Mouse (Mus musculus) forebrain, embryonic 12.5 days (tissue): Measurements from ENCODE around the gene Casc4. TPM values are rescaled to one million over a fixed set of nuclear protein-coding genes. Genes with fewer than 3 reads are reported as not detected.
A peak's percentile ranks its signal among the peaks of the same experiment; 100 is the strongest.

ENCODE experiments used
- ATAC-seq: fragments of 200-750 bp; cut with Nextera tagmentation; 2 replicates; pipeline ENCODE4 v1.8.0; 2017; ENCODE audit warnings: moderate TSS enrichment; ENCODE audit not compliant: low FRiP score
- H3K27ac ChIP-seq: fragments of 300-500 bp; sonication (generic); 2 replicates; pipeline ENCODE4 v1.5.1; 2016; ENCODE audit warnings: mild to moderate bottlenecking
- H3K27me3 ChIP-seq: fragments of 300-500 bp; sonication (generic); 2 replicates; pipeline ENCODE4 v1.6.1; 2016; ENCODE audit warnings: mild to moderate bottlenecking
- H3K36me3 ChIP-seq: fragments of 300-500 bp; sonication (generic); replicated peaks from 2 replicates; pipeline ENCODE4 v1.6.1; 2016; ENCODE audit warnings: mild to moderate bottlenecking
- H3K4me1 ChIP-seq: fragments of 300-500 bp; sonication (generic); 2 replicates; pipeline ENCODE4 v1.6.1; 2016
- H3K4me2 ChIP-seq: fragments of 300-500 bp; sonication (generic); 2 replicates; pipeline ENCODE4 v1.6.1; 2016; ENCODE audit warnings: mild to moderate bottlenecking, moderate library complexity
- H3K4me3 ChIP-seq: fragments of 300-500 bp; sonication (generic); replicated peaks from 2 replicates; pipeline ENCODE4 v1.5.1; 2016; ENCODE audit warnings: mild to moderate bottlenecking
- H3K9ac ChIP-seq: fragments of 300-500 bp; sonication (generic); 2 replicates; pipeline ENCODE4 v1.6.1; 2016; ENCODE audit warnings: mild to moderate bottlenecking
- H3K9me3 ChIP-seq: fragments of 300-500 bp; sonication (generic); 2 replicates; pipeline ENCODE4 v1.6.1; 2016
- WGBS: fragments of 180-500 bp; shearing (Covaris S2); methylation state at CpG from one replicate; pipeline ENCODE4 v1.1.7; 2016; 5-methylcytosine and 5-hydroxymethylcytosine counted together
- polyA plus RNA-seq: library from polyadenylated mRNA; unstranded; fragments of >200 nt; fragmentation: Nextera tagmentation; extraction: Ambion mirVana; gene quantifications from 2 replicates; pipeline ENCODE4 v1.2.1, GENCODE M21; 2016

Casc4 gene
- polyA plus RNA-seq, 1 experiment from 2014 or later = 29.5 TPM

DNA sequence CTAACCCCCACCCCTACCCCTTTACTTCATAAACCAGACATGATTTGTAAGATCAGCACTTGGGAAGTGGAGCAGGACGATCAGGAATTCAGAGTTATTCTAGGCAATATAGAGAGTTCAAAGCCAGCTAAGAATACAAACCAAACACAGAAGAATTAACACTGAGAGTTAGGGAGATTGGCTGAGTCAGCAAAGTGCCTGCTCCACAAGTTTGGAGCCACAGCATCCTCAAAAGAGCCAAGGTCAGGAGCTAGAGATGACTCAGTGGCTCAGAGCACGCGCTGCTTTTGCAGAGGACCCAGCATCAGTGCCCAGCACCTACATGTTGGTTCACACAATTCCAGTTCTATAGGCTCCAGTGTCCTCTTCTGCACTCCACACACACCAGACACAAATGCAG is 76.6 kb downstream of the Casc4 start:
- WGBS = 86% methylated on average over 3 of the region's 3 CpGs
- Histone ChIP-seq H3K27me3 (no peaks in the 10 kb centered on the region), H3K36me3 (no peaks in the 10 kb centered on the region), H3K4me2 (no peak overlapping the region), H3K4me3 (no peak overlapping the region), H3K9ac (no peak overlapping the region), H3K27ac (no peak overlapping the region), H3K4me1 (no peaks in the 10 kb centered on the region), H3K9me3 (no peaks in the 10 kb centered on the region)
- no peak for ATAC-seq

DNA sequence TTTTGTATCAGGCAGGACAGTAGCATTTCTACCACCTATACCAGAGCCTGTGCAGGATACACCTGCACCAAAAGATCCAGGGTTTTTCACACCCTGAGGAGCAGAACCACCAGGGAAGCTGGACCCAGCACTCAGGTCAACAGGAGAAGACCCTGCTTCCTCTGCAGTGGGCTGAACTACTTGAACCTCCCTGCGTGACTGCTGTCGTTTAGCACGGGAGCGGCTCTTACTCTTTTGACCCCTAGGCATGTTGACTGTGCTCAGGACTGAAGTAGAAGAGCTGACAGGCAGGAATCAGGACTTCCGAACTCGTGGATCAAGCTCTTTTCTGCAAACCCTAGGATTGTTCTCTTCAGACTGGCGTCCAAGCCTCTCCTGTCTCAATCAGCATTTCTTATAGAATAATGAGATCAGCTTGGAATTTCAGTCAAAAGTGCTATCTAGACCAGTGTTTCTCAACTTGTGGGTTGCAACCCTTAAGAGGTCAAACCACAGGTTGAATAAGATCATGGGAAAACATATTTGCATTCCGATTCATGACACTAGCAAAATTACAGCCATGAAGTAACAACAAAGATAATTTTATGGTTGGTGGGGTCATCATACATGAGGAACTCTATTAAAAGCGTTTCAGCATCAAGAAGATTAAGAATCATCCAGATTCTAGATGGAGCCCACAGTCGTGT is 88.3 kb downstream of the Casc4 start:
- peaks cover 26% of the 10 kb centered on the region for H3K4me1 ChIP-seq
- no peaks in the 10 kb centered on the region for H3K9me3 ChIP-seq
- peak overlapping the region; percentile 94 for H3K27ac ChIP-seq
- peak overlapping the region; percentile 91 for H3K4me3 ChIP-seq
- 27% methylated on average over 10 of the region's 10 CpGs for WGBS
- H3K36me3 ChIP-seq = no peaks in the 10 kb centered on the region; the same call in 1 of the 2 replicates
- H3K27me3 ChIP-seq = no peaks in the 10 kb centered on the region
- H3K9ac ChIP-seq = peak overlapping the region; percentile 92
- peak overlapping the region; percentile 78 for H3K4me2 ChIP-seq
- ATAC-seq = no peak

DNA sequence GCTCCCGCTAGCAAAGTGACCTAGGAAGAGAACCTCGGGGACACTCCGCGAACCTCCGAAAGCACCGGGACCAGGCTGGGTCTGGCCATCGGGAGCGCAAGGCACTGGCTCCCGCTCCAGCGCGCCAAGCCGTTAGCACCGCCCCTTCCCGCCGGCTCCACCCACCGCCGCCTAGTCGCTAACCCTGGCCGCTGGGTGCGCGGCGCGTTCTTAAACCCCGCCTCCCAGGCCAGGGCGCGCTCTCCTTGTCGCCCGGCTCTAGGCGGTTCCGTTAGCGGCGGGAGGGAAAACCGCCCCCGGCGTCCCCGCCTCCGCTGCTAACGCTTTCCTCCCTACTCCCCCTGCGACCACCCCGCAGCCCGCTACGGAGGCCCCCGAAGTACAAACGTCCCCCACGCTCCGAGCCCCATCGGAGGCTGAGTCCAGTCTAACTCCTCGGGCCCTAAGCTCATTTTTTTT is 89.0 kb downstream of the Casc4 start, which contains the start of the genes Ctdspl2 and Mageb3:
Ctdspl2 (plus strand) TSS at position 237 of the 459 bp plus-strand sequence.
Mageb3 (minus strand) TSS at position 328 of the 459 bp plus-strand sequence.
- ATAC-seq = peak; percentile 98
- under 1% methylated on average over 43 of the region's 48 CpGs for WGBS
- Histone ChIP-seq H3K4me3 (peak within 1 kb of the TSS; percentile 91), H3K4me1 (peaks cover 26% of the 10 kb centered on the region), H3K4me2 (peak within 1 kb of the TSS; percentile 78), H3K27me3 (no peaks in the 10 kb centered on the region), H3K9ac (peak within 1 kb of the TSS; percentile 92), H3K9me3 (no peaks in the 10 kb centered on the region), H3K36me3 (peaks cover under 1% of the 10 kb centered on the region), H3K27ac (peak within 1 kb of the TSS; percentile 94)

DNA sequence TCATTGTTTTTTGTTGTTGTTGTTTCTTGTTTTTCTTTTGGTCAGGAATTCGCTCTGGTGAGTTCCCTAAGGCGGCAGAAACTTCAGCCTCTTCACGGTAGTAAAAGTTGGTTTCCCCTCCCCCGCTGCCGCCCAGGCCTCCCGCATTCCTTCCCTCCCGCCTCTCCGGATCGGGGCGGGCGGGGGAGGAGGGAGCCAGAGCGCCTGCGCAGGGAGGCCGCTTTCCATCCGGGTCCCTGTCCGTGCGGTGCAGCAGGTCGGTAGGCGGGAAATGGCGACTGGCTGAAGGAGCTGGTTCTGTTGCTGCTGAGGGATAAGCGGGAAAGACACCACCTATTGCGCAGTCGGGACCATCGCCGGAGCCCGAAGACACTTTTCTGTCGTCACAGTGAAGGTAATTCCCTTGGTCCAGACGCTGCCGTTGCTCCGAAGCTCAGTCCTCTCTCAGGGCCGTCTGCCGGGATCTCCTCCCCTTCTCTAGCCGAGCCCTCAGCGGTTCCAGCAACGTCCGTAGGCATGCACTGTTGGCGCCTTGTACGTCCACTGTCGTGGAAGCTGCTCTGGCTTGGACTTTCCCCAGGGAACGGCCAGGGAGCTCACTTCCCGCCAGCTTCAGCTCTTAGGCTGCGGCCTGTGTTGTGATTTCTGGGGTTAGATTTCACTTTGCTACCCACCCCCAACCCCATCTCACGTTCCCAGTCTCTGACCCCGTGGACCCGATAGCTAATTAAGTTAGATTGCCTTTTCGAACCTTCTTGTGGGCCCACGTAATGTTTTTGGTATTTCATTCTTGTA is 89.7 kb downstream of the Casc4 start:
- under 1% methylated on average over 45 of the region's 47 CpGs for WGBS
- H3K27me3 ChIP-seq = no peaks in the 10 kb centered on the region
- peak overlapping the region; percentile 78 for H3K4me2 ChIP-seq
- H3K9ac ChIP-seq = peak overlapping the region; percentile 92
- peak; percentile 94 for ATAC-seq
- peak overlapping the region; percentile 91 for H3K4me3 ChIP-seq
- H3K27ac ChIP-seq = peak overlapping the region; percentile 94
- peaks cover 26% of the 10 kb centered on the region for H3K4me1 ChIP-seq
- H3K9me3 ChIP-seq = no peaks in the 10 kb centered on the region
- H3K36me3 ChIP-seq = peaks cover 3% of the 10 kb centered on the region

DNA sequence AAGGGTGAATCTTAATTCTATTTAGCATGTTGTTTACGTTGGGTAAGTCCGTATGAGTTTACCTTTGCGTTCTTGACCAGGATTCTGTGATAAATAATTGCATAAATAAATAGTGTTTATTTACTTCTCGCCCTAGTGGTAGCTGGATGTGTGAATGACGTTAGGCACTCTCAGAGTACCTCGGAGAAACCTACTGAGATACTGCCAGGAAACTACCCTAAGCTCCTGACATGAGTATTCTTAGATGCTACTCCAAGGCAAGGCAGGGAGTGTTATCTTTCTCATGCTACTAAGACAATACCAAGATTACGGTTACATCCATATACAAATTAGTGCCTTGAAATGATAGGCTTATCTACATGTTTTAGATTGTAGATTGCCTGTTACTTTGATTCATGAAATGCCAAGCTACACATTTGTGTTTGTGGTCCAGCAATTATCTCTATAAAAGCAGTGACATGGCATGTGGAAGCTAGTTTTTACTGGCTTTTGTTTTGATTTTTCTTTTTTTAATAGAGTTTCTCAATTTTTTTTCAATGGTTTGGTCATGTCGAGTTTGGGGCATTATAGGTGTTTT is 90.5 kb downstream of the Casc4 start:
- peaks cover 26% of the 10 kb centered on the region for H3K4me1 ChIP-seq
- H3K36me3 ChIP-seq = peaks cover 3% of the 10 kb centered on the region
- ATAC-seq = no peak
- peak overlapping the region; percentile 78 for H3K4me2 ChIP-seq
- H3K9ac ChIP-seq = peak overlapping the region; percentile 92
- H3K9me3 ChIP-seq = no peaks in the 10 kb centered on the region
- peak overlapping the region; percentile 91 for H3K4me3 ChIP-seq
- no peak overlapping the region for H3K27ac ChIP-seq
- no peaks in the 10 kb centered on the region for H3K27me3 ChIP-seq
- 16% methylated on average over 8 of the region's 8 CpGs for WGBS

Other genes with a start within 250 kb of the Casc4 start
- 30.8 and 34.3 TPM in 2 replicates for gene Frmd5, start 59.9 kb upstream of the Casc4 start, polyA plus RNA-seq
- gene Ctdspl2, start 89.0 kb downstream of the Casc4 start, polyA plus RNA-seq = 73.0 and 78.9 TPM in 2 replicates
- 0.54 and 0.56 TPM in 2 replicates for gene Mageb3, start 89.1 kb downstream of the Casc4 start, polyA plus RNA-seq
- 13.1 and 14.4 TPM in 2 replicates for gene Eif3j1, start 161.6 kb downstream of the Casc4 start, polyA plus RNA-seq